Mouse (Mus musculus) heart, adult 2 months (tissue): ENCODE data around the gene Sar1a. TPM values are rescaled to one million over a fixed set of nuclear protein-coding genes. Genes with fewer than 3 reads are reported as not detected.

Source experiments
- DNase-seq, 2 experiments: peaks; one replicate each; pipeline ENCODE4 v3.0.0; 2021
- H3K27ac ChIP-seq: fragments of 200-600 bp; 2 replicates; pipeline ENCODE4 v1.8.1; 2022
- H3K27me3 ChIP-seq: fragments of 200-500 bp; 2 replicates; pipeline ENCODE4 v1.6.1; 2012; ENCODE audit warnings: mild to moderate bottlenecking, low read length, inconsistent platforms, mixed read lengths; ENCODE audit not compliant: control insufficient read depth, insufficient read depth
- H3K36me3 ChIP-seq: fragments of 200-500 bp; 2 replicates; pipeline ENCODE4 v1.6.1; 2012; ENCODE audit warnings: low read length, inconsistent platforms; ENCODE audit not compliant: control insufficient read depth, insufficient read depth
- H3K4me1 ChIP-seq: fragments of 200-500 bp; 2 replicates; pipeline ENCODE4 v1.6.1; 2011; ENCODE audit warnings: low read length; ENCODE audit not compliant: control insufficient read depth, insufficient read depth
- H3K4me3 ChIP-seq: fragments of 200-600 bp; 2 replicates; pipeline ENCODE4 v1.8.1; 2022
- H3K79me2 ChIP-seq: fragments of 200-500 bp; replicated peaks from 2 replicates; pipeline ENCODE4 v1.6.1; 2012; ENCODE audit warnings: mild to moderate bottlenecking, inconsistent platforms, low read length, moderate library complexity, mixed read lengths; ENCODE audit not compliant: control insufficient read depth, insufficient read depth
- H3K9ac ChIP-seq: fragments of 200-500 bp; 2 replicates; pipeline ENCODE4 v1.6.1; 2012; ENCODE audit warnings: low read depth, mild to moderate bottlenecking, control low read depth, inconsistent platforms, low read length, mixed read lengths
- CTCF ChIP-seq: fragments of 200-600 bp; IDR thresholded peaks from 2 replicates; pipeline ENCODE4 v1.8.1; 2022; ENCODE audit warnings: antibody characterized with exemption, mild to moderate bottlenecking, moderate library complexity
- EP300 ChIP-seq: fragments of 200-500 bp; IDR thresholded peaks from 2 replicates; pipeline ENCODE4 v1.6.1; 2011; ENCODE audit warnings: low read depth, low read length, control low read depth; ENCODE audit not compliant: insufficient read depth
- POLR2A ChIP-seq: fragments of 200-500 bp; IDR thresholded peaks from 2 replicates; pipeline ENCODE4 v1.6.1; 2011; ENCODE audit warnings: mild to moderate bottlenecking, low read depth, low read length, control low read depth; ENCODE audit not compliant: insufficient read depth
- WGBS: fragments of 180-500 bp; shearing (Covaris S2); methylation state at CpG from one replicate; pipeline ENCODE4 v1.1.7; 2018; 5-methylcytosine and 5-hydroxymethylcytosine counted together
- intact Hi-C: fragments of 180-260 bp; cut with DNase I; formaldehyde crosslinking; loops from one replicate; pipeline ENCODE4 v1.15.1; 2025
- polyA plus RNA-seq: library from polyadenylated mRNA; depleted of rRNA; stranded (reverse); fragments of >200 nt; gene quantifications from 2 replicates; pipeline ENCODE4 v1.2.3, GENCODE M21; 2012
- total RNA-seq, 2 experiments: library from RNA; stranded (reverse); gene quantifications; 2 replicates each; pipeline ENCODE4 v1.2.3; 2021

Sar1a gene
- total and polyA plus RNA-seq, 3 experiments, result 82.7 to 197 (median 166) TPM

DNA sequence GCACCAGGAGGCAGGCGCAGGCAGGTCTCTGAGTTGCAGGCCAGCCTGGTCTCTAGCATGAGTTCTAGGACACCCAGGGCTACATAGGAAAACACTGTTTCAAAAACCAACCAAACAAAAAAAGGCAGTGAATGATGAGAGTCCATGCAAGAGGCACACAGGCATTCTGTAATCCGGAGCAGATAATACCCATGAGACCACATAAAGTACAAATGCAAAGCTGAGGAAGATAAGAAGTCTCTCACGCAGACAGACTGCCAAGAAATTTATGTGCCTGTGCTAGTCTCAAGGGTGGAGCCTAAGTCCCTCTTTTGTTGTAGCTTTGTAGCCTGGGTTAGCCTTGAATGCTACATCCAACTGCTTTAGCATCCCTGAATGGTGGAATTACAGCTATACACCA is 14.4 kb upstream of the Sar1a start:
- H3K36me3 ChIP-seq, result no peaks in the 10 kb centered on the region
- H3K27ac ChIP-seq, result no peak overlapping the region
- H3K9ac ChIP-seq, result no peak overlapping the region
- no peaks in the 10 kb centered on the region for H3K79me2 ChIP-seq
- TF ChIP-seq CTCF (no peak), POLR2A (no peak), EP300 (no peak)
- DNase-seq, result no peak
- 66% methylated on average over 3 of the region's 3 CpGs for WGBS
- intact Hi-C loops, result no loop called here
- H3K4me1 ChIP-seq, result no peaks in the 10 kb centered on the region; the same call in 1 of the 2 replicates
- no peak overlapping the region for H3K4me3 ChIP-seq
- H3K27me3 ChIP-seq, result no peaks in the 10 kb centered on the region

DNA sequence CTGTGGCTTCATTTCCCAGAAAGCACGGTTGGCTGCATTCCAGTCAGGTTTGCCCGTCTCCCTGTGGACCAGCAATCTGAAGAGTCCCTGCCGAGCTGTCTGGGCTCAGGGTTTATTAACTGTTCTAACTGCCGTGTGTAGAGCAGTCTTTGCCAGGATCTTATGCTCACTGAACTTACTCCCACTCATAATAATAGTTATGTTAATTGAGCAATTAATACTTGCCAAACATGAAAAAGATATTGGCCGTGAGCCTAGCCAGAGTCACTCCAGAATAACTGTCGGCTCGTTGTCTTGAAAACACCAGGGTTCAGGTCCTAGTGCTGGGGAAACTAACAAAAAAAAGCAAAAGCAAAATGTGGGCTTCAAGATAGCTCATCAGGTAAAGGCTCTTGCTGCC is 10.8 kb upstream of the Sar1a start:
- Histone ChIP-seq H3K4me3 (no peak overlapping the region), H3K4me1 (no peaks in the 10 kb centered on the region), H3K27ac (no peak overlapping the region), H3K79me2 (no peaks in the 10 kb centered on the region), H3K9ac (no peak overlapping the region), H3K36me3 (no peaks in the 10 kb centered on the region), H3K27me3 (no peaks in the 10 kb centered on the region)
- no peak for DNase-seq
- 76% methylated on average over 7 of the region's 7 CpGs for WGBS
- intact Hi-C loops, result no loop called here
- TF ChIP-seq CTCF, result no peak
- TF ChIP-seq EP300, result no peak
- no peak for TF ChIP-seq POLR2A

DNA sequence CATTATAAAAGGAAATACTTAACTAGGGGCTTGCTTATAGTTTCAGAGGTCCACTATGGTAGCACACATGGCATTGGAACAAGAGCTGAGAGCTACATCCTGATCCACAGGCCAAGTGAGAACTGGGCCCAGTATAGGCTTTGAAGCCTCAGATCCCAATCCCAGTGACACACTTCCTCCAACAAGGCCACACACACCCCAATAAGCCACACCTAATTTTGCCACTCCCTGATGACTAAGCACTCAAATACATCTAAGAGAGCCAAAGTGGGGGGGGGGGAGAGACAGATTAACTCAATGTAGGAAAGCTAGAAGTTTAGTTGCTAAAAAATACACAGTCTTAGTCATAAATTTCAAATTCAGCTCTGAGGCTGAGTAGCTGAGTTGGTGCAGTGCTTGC is 10.2 kb upstream of the Sar1a start:
- H3K27ac ChIP-seq, result no peak overlapping the region
- H3K79me2 ChIP-seq, result no peaks in the 10 kb centered on the region
- H3K36me3 ChIP-seq, result no peaks in the 10 kb centered on the region
- H3K27me3 ChIP-seq, result no peaks in the 10 kb centered on the region
- TF ChIP-seq CTCF (no peak), EP300 (no peak), POLR2A (no peak)
- no peak overlapping the region for H3K4me3 ChIP-seq
- H3K4me1 ChIP-seq, result no peaks in the 10 kb centered on the region
- intact Hi-C loops, result no loop called here
- DNase-seq, result no peak
- H3K9ac ChIP-seq, result no peak overlapping the region

DNA sequence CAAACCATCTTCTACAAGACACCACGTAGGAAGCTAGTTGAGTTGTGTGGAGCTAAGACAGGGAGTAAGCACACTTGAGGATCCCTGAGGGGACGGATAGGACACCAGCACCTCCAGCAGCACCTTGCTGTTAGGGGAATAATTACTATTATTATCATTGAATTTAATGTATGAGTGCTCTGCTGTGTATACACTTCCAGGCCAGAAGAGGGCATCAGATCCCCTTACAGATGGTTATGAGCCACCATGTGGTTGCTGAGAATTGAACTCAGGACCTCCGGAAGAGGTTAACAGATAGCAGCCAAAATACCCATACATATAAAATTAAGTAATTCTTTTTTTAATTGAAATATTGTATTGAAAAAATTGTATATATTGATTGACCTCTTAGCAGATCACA is 9.3 kb upstream of the Sar1a start:
- Histone ChIP-seq H3K4me3 (no peak overlapping the region), H3K27ac (no peak overlapping the region), H3K4me1 (no peaks in the 10 kb centered on the region), H3K9ac (no peak overlapping the region), H3K27me3 (no peaks in the 10 kb centered on the region), H3K79me2 (no peaks in the 10 kb centered on the region), H3K36me3 (no peaks in the 10 kb centered on the region)
- no peak for DNase-seq
- WGBS, result 98% methylated on average over 3 of the region's 3 CpGs
- intact Hi-C loops, result no loop called here
- peak; percentile 63 for TF ChIP-seq CTCF
- TF ChIP-seq POLR2A, result no peak

DNA sequence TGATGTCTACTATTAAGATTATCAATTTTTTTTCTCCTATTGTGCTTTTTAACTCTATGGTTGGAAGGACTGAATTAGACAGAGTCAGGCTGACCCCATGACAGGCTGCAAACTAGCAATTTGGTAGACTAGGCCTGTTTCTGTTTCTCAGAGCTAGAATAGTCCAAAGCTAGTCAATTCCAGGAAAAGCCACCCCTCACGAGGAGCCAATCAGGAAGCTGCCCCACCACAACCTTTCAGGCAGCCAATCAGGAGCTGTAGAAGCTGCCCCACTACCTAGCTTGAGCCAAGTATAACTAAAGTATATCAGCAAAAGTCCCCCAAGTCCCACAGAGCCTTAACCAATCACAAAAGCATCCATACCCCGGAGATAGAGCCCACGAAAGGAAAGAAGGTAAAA is 4.2 kb upstream of the Sar1a start:
- no peak overlapping the region for H3K4me3 ChIP-seq
- WGBS, result 62% methylated on average over 3 of the region's 3 CpGs
- no peak for DNase-seq
- H3K27me3 ChIP-seq, result no peaks in the 10 kb centered on the region
- no peak overlapping the region for H3K27ac ChIP-seq
- intact Hi-C loops, result no loop called here
- no peaks in the 10 kb centered on the region for H3K36me3 ChIP-seq
- peaks cover 2% of the 10 kb centered on the region; the same call in 1 of the 2 replicates for H3K79me2 ChIP-seq
- TF ChIP-seq POLR2A, result no peak
- no peak for TF ChIP-seq EP300
- no peak for TF ChIP-seq CTCF
- H3K9ac ChIP-seq, result no peak overlapping the region
- peaks cover 3% of the 10 kb centered on the region for H3K4me1 ChIP-seq

DNA sequence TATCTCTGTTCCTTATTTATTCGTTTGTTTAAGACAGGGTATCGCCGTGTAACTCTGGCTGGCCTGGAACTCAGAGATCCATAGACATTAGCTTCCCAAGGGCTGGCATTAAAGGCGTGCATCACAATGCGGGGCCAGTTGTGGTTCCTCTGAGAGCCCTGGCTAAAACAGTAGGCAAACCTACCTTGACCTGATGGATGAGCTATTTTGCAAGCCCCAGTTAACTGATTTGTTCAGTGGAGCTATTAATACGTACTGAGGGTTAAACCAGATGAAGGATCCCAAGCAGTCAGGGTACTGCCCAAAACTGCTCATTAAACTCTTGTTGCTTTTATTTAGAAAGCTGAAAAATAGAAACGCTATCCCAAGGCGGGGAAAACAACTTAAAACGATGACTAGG is 554 bp upstream of the Sar1a start:
- no peak for TF ChIP-seq EP300
- no peak for TF ChIP-seq POLR2A
- no peak for TF ChIP-seq CTCF
- no peak for DNase-seq
- peak overlapping the region; percentile 80 for H3K9ac ChIP-seq
- H3K27me3 ChIP-seq, result no peaks in the 10 kb centered on the region
- H3K4me3 ChIP-seq, result peak overlapping the region; percentile 86
- H3K79me2 ChIP-seq, result peaks cover 4% of the 10 kb centered on the region
- H3K4me1 ChIP-seq, result peaks cover 7% of the 10 kb centered on the region
- WGBS, result 37% methylated on average over 9 of the region's 9 CpGs
- H3K36me3 ChIP-seq, result peaks cover 3% of the 10 kb centered on the region; the same call in 1 of the 2 replicates
- intact Hi-C loops, result no loop called here
- H3K27ac ChIP-seq, result peak overlapping the region; percentile 85

DNA sequence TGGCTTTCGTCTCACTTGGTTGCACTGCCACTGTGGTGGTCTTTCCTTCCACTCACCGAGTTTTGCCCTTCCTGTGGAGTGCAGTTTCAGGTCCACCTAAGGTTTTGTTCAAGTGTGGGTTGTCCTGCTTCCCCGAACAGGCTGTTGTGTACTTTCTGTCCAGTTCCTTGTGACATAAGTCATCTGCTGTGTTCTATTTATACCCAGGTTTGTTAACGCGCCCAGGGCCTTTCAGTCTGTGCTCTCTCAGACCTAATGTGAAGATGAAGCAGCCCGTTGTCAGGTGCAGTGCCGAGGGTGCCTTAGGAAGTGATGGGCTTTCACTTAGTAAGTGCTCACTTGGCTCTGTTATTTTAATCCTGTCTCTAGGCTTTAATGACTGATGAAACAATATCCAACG is 9.3 kb downstream of the Sar1a start:
- Histone ChIP-seq H3K36me3 (peaks cover 6% of the 10 kb centered on the region), H3K79me2 (0 out of 2 replicates have a peak, but pooled peaks cover 1% of the 10 kb centered on the region), H3K27ac (peak overlapping the region; percentile 83), H3K27me3 (no peaks in the 10 kb centered on the region), H3K4me3 (peak overlapping the region; percentile 7; the same call in 1 of the 2 replicates), H3K9ac (peak overlapping the region; percentile 26; the same call in 1 of the 2 replicates), H3K4me1 (no peaks in the 10 kb centered on the region)
- intact Hi-C loops, result no loop called here
- TF ChIP-seq POLR2A (peak; percentile 71), EP300 (peak; percentile 84), CTCF (no peak)
- DNase-seq, result peak; percentile 36 to 44
- WGBS, result 56% methylated on average over 8 of the region's 8 CpGs
